Mouse (Mus musculus) left cerebral cortex, adult 11 months (tissue): Measurements from ENCODE around the gene Sult1a1.

Experiments
- DNase-seq: peaks from one replicate; pipeline ENCODE4 v3.0.0; 2022; ENCODE audit warnings: low spot score

Gene Sult1a1

DNA sequence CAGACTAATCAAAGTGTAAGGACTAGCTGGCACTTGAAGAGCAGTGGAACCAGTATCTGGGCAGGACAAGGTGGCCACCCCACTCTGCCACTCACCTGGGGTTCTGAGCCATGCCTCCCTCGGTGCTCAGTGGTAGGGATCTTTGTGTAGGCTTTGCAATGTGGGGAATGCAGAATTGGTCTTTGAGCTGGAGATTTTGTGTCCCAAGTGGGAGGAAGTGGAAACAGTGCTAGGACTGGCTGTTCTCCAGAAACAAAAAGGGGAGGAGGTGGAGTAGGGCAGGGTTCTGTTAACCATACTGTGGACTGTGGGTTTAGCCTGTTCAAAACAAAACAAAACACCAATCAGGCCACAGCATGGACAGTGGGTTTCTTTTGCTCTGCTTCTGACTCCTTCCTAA is at the start of gene Sult1a1:
Sult1a1 (minus strand) TSS at position 226 of the 400 bp plus-strand sequence.
- DNase-seq, result no peak

DNA sequence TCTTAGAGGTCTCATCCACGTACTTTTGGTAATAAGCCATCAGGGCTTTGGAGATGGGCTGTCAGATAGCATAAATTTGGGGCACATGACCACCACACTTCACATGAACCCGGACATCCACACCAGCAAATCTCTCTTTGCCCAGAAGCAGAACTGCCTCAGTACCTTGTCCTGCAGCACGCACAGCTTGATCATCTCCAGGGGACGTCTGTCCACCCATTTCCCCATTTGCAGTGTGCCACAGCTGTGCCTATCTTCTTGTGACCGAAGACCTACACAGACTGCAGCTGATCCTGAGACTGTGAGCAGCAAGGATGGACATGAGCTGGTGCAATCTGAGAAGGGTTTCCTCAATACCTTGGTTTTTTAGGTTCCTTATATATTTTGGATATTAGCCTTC is 49.4 kb upstream of the Sult1a1 start:
- DNase-seq, result no peak

DNA sequence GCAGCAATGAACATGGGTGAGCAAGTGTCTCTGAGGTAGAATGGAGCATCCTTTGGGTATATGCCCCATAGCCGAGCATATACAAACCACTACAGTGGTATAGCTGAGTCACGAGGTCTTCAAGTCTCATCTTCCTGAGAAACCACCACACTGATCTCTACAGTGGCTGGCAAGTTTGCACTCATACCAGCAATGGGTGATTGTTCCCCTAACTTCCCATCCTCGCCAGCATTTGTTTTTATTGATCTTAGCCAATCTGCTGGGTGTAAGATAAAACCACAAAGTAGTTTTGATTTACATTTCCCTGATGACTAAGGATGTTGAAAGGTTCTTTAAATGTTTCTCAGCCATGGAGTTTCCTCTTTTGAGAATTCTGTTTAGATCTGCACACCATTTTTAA is 48.8 kb upstream of the Sult1a1 start:
- DNase-seq, result no peak

DNA sequence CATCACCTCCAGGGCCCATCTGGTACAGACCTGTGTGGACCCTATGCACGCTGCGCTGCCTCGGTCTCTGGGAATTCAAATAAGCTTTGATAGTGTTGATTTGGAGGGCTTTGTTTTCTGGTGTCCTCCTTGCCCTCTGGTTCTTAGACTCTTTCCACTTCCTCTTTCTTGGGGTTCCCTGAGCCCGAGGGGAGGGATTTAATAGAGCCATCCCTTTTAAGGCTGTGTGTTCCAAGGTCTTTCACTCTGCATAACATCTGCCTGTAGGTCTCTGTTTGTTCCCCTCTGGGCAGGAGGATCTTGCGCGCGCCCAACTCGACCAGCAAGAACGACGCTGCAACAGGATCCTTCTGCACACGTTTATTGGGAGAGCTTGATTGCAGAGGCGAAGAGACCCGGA is 45.4 kb upstream of the Sult1a1 start:
- no peak for DNase-seq

DNA sequence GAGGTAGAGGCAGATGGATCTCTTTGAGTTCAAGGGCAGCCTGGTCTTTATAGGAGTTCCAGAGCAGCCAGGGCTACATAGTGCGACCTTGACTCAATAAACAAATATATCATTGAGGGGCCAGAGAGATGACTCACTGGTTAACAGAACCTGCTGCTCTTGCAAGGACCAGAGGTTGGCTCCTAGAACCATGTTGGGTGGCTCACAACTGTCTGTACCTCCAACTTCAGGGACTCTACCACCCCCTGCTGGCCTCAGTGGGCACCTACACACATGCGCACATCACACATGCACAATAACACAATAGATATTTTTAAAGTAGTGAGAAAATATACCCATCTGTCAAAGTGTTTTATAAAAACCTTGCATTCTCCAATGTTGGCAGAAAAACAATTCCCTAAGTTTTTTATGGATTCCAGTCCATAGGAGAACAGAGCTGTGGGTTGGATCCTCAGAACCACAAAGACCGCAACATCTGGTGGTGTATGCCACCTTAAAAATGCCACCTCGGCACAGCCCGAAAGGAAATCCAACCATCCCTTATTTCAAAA is 42.6 kb upstream of the Sult1a1 start:
- no peak for DNase-seq

DNA sequence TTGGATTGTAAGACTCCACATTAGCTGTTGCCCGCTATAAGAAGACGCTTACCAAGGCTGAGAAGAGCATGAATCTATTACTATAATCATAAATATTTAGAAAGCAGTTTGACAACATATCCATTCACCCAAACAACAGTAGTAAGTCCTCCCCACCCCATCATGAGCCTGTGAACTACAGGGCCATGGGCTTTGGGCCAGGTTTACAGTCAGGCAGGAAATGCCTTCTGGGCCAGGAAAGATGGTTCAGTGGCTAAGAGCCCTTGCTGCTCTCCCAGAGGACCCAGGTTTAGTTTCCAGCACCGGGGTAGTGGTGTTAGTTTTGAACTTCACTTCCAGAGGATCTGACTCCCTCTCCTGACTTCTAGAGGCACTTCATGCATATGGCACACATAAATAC is 41.3 kb upstream of the Sult1a1 start:
- no peak for DNase-seq

DNA sequence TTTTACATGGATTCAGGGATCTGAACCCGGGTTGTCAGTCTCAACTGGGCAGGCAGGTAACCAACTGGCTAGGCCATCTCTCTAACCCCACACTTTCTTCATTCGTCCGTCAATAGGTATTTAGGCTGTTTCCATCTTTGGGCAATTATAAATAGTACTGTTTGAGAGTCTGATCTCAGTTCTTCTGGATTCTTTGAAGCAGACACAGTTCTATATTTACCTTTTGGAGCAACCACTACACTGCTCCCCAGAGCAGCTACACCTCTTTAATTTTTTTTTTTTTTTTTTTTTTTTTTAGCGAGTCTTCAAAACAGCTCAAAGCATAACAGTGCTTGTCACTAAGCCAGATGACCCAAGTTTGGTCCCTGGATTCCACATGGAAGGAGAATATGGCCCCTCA is 39.4 kb upstream of the Sult1a1 start:
- DNase-seq, result no peak

DNA sequence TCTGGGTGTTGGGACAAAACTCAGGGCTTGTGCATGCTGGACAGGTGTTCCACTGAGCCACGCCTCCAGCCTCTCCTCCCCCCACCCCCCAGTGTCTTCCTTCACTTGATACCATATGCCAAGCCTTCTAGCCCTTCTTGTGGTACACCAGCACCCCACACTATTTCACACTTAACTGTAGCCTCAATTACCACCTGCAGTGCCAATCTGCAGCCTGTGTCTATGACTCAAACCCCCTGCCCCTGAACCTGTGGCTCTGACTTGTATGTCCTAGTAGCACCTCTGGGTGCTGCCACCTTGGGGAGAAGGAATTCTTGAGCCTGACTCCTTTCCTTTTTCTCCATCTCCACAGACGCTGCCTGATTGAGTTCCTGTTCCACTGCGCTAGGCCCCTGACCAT is 35.7 kb upstream of the Sult1a1 start:
- DNase-seq, result no peak

DNA sequence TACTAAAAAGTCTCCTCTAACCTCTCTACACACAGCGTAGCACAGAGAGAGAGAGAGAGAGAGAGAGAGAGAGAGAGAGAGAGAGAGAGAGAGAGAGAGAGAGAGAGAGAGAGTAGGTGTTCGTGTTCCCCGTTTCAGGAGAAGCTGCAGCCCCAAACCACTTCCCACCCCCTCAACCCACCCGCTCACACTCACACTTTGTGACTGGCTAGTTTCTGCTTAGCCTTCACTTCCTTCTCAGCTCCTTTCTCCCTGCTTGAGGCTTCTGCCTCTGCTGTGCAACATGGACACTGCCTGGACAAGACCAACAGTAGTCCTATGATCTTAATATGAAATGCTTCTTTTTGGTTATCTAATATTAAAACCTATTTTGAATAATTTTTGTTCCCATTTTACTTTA is 34.0 kb upstream of the Sult1a1 start:
- DNase-seq, result no peak

DNA sequence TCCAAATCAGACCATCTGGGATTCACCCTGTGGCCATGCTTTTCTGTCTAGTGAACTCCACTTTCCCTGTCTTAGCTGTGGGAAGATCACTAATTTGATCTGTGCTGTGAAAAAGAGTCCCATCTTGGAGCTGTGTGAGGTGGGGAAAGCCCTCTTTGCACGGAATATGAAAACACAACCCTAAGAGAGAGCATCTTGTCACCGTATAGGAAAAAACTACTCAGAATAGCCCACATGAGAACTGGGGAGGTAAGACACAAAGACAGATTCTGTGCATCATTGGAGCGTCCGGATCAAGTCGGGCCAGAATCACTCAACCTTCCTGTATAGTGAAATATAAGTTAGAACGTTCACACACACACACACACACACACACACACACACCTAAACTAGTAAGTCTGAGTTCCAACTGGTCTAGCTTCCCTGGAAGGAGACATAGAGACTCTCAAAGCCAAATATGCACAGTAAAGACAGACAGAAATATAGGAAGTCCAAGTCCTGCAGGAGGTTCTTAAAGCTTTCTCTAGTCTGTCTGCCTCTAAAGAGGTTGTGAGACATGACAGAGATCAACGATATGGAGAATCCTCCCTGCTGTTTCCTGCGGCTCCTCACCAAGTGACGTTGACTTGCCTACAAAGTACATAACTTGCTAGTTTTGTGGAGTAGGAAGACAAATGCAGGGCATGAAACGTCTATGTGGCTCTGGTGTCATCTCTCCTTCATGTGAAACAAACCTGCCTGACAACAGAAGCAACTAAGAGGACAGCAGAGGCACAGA is 32.1 kb upstream of the Sult1a1 start:
- DNase-seq, result no peak

DNA sequence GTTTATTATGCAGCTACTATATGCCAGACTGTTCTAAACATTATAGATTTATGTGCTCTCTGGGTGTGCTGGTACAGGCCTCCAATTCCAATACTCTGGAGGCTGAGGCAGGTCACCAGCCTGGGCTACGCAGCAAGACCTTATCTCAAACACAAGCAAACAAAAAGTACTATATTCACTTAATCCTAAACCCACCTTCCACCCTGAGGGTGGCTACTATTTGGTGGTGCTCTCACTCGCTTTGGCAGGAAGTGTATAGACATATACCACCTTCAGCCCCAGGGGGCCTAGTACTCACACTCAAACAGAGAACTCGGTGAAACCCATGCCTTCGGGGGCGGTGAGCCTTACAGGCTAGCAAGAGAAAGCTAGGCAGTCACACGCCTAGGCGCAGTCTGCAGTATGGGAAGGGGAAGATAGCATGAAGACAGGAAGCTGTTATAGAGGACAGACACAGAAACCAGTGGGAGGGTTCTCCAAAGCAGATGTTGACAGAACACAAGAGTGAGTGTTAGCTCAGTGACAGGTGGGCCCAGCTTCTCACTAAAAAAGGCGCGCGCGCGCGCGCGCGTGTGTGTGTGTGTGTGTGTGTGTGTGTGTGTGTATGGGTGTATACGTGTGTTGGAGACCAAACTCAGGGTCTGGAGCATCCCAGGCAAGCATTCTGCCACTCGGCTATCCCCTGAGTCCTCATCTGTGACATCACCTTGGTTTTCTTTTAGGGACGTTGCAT is 31.4 kb upstream of the Sult1a1 start, which contains the start of gene Coro1a:
Coro1a (minus strand) TSS at position 346 of the 733 bp plus-strand sequence.
- DNase-seq, result no peak

DNA sequence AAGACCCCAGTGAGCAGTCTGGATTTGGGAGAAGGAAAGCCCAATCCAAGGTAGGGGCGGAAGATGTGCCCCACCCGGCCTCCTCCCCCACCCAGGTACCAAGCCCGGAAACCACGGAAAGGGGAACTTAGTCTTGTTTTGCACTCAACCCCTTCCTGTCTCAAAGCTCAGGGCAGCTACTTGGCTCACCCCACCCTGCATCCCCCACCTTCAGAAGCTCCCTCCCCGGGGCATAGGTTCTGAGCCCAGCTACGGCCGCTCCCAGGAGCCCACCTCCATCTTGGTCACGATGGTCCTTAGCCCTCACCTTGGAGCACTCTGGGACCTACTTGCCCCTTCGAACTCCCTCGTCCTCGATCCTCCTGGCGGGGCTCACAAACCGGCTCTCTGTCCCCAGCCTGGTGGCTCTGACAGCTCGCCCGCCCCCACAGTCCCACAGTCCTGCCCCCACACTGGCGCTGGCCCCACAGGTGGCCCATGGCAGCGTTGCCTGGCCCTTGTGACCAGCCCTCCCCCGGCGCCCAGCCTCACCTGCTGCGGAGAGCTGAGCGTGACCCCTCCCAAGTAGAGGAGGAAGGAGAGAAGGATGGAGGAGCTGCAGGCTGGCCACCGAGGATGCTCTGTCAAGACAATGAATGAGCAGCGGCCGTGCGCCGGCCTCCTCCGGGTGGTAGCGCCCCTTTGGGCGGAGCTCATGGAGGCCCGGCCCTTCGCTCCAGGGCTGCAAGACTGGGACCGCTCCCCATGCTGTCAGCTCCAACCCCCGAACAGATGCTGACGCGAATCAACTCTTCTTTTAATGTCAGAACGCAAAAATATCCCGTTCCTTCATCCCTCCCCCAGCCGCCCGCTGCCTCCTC is 28.1 kb upstream of the Sult1a1 start:
- peak; percentile 78 for DNase-seq

DNA sequence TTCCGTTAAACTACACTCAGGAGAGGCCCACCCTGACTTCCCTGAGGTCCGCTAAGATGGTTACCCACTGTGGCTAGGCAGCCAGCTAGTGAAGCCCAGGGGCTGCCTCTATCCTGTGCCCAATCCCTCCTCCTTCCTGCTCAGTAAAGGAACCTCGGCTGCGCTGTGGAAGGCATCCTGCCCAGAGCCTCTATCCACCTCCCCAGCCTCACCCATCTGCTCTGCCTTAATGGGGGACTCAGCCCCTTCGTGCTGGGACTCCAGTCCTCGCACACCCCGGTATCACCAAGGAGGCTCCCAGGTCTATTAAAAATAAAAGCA is 27.5 kb upstream of the Sult1a1 start:
- DNase-seq, result no peak

DNA sequence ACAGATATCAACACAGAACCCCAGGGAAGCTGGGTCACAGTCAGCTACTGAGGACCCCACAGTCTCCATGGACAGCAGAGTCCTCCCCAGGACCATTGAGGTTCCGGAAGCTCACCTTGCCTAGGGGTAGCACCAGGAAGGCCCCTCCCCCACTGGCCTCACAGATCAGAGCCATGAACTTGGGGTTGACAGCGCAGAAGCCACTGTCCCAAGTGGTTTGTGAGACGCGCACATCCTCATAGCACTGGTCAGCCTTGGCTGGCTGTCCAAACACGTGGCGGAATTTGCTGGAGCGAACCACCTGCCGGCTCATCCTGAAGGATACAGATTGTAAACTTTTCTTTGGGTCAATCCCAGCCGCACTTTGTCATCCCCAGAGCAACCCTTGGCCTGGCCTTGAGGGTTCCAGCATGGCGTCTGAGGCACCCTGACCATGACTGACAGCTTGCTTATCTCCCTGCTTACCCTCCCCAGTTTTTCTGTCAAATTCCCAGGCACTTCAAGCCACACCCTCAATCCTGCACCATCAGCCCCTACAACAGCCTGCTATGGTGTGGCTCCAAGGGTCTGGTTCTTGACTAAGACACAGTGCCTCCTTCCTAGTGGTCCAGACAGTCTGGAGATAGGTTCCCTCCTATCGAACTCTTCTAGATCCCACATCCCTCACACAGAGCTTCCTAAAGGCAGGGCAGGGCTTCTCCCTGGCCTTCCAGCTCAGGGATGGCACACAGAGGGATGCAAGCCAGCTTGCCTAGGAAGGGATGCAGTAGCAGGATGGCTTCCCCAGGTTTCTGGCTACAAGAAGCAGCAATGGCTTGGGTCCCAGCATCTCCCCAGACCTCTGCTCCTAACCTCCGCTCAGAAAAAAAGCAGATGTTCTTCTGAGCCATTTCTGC is 26.9 kb upstream of the Sult1a1 start:
- no peak for DNase-seq

DNA sequence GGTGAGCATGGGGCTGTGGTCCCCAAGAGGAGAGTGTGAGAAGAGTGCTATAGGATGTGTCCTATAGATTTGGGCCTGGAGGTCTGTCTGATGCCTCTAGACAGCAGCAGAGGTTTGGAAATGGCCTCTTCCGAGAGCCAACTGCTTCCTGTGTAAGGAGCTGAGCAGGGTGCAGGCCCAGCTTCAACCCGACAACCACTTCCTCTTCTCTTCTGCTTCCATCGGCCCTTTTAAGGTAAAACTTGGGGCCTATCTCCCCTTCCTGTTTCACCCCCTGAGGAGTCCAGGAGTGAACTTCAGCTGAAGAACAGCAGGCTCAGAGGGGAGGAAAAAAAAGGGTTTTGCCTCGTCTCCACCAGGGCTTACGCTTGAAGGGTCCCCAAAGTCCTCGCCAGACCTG is 26.1 kb upstream of the Sult1a1 start:
- no peak for DNase-seq

DNA sequence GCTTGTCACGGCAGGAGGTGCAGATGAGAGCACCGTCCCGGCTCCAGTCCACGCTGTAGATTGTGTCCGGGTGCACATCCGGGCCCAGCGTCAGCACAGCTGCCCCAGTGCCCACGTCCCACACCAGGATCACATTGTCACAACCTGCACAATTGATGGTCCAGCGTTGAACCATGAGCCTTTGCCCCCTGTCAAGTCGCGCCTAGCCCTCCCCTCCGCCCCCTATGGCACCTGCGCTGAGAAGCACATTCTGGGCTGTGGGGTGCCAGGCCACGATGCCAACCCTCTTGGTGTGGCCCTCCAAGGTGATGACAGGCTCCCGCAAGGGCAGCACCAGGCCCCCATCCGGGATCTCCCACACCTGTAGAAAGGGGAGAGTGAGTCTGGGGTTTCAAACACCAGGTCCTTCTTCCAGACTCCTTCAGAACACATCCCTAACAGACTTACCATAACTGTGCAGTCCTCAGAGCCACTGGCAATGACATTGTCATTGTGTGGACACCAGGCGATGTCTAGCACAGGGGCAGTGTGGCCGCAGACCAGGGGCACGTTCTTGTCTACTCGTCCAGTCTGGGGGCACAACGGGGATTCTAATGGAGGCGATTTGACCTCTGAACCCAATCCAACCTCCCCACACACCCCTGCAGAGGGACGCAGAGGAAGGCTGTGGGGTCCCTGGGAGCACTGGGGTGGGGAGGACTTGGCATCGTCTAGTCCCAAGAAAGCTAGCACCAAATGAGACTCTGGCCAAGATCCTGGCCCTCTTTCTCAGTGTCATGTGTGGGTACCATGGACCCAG is 25.5 kb upstream of the Sult1a1 start:
- DNase-seq, result no peak

DNA sequence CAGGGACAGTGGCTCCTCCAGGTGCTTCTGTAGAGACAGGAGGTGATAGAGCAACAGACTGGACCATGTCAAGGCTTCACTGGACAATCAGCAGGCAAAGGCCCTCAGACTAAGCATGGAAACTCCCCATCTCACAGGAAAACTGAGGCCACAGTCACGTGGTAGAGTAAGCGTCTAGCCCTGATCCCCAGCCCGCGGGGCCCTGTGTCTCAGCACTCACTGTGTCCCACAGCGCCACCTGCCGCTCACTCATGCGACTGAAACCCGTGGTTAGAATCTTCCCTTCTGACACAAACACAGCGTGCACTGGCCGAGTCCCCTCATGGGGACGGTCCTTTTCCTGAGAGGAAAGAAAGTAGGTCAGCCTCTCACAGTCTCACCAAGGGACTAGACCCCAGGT is 24.8 kb upstream of the Sult1a1 start:
- peak; percentile 82 for DNase-seq

DNA sequence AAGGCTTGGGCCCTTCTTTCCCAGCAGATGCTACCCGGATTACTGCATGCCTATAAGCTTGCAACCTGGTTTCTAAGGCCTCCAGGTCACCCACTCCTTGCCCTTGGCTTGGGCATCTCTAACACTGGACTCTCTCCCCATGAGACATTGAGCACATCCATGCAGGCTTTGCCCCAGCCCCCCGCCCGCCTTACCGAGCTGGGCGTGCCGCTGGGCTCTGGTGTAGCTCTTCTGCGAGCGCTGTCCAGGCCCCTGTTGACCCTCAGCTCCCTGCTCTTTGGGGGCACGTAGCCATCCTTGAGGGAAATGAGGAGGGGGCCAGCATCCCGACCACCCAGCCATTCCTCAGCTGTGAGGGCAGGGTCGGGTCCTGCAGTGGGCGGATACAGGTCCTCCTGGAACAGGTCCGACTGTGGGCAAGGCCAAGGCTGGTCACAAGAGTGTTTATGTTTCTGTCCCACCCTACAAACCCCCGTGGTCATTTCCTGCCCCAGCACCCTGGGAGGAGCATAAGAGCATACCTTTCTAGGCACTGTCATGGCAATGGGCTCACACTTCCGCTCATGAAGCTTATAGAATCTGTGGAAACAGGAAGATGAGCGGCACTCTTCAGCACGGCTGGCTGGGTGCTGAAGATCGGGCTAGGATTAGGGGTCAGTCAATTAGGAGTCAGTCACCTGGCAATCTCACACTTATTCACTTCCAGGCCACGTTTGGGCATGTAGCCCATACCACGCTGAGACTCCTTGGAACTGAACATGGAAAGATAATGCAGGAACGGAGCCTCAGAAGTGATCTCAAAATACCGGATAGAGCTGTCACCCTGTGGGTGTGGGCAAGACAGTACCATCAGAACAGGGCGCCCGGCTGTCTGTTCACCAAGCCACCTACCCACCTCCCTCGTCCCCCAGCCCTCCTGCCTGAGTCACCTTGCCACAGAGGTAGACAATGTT is 24.1 kb upstream of the Sult1a1 start:
- no peak for DNase-seq

DNA sequence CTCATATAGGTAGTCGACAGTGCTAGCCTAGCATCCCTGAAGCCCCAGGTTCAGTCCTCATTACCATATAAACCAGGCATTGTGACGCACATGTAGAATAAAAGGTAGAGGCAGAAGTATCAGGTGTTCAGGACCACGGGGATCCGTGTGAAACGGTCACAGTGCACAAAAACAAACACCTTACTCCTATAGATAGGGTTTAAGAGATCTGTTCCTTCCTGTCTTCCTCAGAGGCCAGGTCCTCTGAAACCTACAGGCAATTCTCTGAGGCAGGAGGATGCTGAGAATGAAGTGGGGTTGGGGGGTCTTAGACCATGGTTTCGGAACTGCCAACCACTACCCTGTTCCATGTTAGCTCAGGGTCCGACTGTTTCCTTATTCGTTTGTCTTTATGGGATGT is 21.6 kb upstream of the Sult1a1 start:
- DNase-seq, result no peak
